Mouse (Mus musculus): Measurements from ENCODE around the gene Pbx1. TPM values are rescaled to one million over a fixed set of nuclear protein-coding genes. Genes with fewer than 3 reads are reported as not detected.

Gene Pbx1
- polyA plus RNA-seq, 1 experiment, result 11.0 TPM

DNA sequence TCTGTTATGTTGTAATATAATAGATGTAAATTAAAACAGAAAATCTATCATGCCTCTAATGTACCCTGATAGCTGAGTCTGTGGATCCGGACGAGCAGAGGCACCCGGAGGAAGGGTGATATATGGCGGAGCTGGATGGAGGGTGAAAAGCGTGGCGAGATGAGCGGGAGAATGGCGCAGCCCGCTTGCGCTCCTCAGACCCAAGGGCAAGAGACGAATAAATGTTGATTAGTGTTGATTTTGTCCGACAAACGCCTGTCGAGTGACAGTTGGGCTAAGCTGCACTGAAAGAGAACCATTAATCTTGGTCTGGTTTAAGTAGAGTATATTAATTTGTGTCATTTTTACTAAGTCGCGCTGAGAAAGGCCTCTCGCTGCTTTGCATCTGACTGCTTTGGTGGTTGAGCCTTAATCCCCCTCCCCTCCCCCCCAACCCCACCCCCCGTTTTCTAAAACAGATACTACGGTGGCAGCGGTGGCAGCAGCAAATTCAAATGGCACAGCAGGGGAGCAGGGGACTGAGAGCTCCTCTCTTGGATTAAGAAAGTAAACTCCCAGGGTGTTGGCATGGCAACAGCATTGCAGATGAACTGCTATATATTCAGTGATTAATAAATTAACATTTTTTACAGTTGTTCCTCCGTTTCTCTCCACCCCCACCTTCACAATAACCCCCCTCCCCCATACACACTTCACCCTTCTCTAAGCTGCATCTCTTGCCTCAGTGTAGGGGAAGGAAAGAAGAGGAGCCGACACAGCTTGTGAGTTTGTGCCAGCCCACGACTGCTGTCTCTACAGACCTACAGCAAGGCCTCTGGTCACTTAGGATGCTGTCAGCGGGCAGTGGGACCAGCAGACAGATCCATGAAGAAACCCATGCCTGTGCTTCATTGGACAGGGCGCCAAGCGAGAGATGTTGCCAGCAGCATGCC is 74.1 kb downstream of the Pbx1 start:
- H3K4me1 ChIP-seq (ENCODE audit: control insufficient read depth, insufficient read depth, insufficient read length, low read length), result peaks cover 10% of the 10 kb centered on the region
- no peaks in the 10 kb centered on the region for H3K27me3 ChIP-seq (ENCODE audit: control insufficient read depth, insufficient read depth, low read length)
- no peaks in the 10 kb centered on the region for H3K36me3 ChIP-seq (ENCODE audit: control insufficient read depth, insufficient read depth, low read length)
- H3K4me3 ChIP-seq (ENCODE audit: low read depth, low read length), result no peak overlapping the region
- TF ChIP-seq CTCF (IDR thresholded peaks at IDR 0.05; ENCODE audit: extremely low read depth, insufficient read length, insufficient replicate concordance, low read depth, low read length), result no peak
- no peak for TF ChIP-seq POLR2A (IDR thresholded peaks at IDR 0.05; ENCODE audit: low read depth, low read length)
- 83% methylated on average over 26 of the region's 26 CpGs for WGBS
- H3K27ac ChIP-seq (ENCODE audit: insufficient read depth, low read depth, low read length), result no peak overlapping the region

DNA sequence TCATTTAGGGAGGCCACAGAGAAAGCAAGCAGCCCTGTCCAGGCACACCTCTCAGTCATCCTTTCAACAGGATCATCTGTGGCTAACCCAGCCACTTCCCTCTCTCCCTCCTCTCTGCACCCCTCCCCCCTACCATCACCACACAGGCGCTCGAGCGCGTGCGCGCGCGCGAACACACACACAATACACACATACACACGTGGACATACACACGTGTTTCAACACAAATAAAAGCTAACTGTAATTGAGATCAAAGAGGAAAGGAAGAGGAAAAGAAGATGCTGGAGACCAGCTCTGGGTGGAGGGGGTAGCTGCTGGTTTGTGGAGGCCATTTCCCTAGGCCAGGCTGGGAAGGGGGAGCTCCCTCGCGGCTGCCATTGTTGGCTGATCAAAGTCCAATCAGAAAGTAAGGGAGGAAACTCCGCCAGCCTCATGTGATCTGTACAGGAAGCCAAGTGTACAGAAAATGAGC is 75.1 kb downstream of the Pbx1 start:
- WGBS, result 67% methylated on average over 14 of the region's 14 CpGs
- TF ChIP-seq POLR2A (IDR thresholded peaks at IDR 0.05; ENCODE audit: low read depth, low read length) (no peak), CTCF (IDR thresholded peaks at IDR 0.05; ENCODE audit: extremely low read depth, insufficient read length, insufficient replicate concordance, low read depth, low read length) (no peak)
- H3K36me3 ChIP-seq (ENCODE audit: control insufficient read depth, insufficient read depth, low read length), result no peaks in the 10 kb centered on the region
- no peak overlapping the region for H3K27ac ChIP-seq (ENCODE audit: insufficient read depth, low read depth, low read length)
- H3K27me3 ChIP-seq (ENCODE audit: control insufficient read depth, insufficient read depth, low read length), result no peaks in the 10 kb centered on the region
- no peak overlapping the region for H3K4me3 ChIP-seq (ENCODE audit: low read depth, low read length)
- peaks cover 9% of the 10 kb centered on the region for H3K4me1 ChIP-seq (ENCODE audit: control insufficient read depth, insufficient read depth, insufficient read length, low read length)

DNA sequence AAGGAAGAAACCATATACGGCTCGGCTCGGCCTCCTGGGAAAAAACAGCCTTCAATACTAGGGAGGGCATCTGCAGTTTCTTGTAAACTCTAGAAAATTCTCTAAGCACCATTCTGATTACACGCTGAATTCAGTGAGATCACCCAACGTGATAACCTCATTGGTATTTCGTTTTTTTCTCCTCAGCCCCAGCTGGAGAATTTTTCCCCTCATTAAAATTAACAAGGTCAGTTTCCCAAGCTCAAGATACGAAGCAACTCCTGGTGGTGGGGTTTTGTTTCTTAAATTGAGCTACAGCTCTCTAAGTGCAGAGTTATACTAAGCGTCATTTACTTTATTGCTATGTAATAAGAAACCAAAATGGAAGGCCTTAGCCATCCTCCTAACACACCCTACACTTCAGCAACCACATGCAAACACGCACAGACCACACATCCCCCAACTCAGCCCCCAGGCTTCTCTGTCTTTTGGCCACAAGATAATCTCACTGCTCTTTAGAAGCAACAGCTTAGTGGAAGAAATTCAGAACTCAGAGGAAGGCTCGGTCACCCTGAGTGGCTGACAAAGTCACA is 76.0 kb downstream of the Pbx1 start:
- no peaks in the 10 kb centered on the region for H3K36me3 ChIP-seq (ENCODE audit: control insufficient read depth, insufficient read depth, low read length)
- peaks cover 9% of the 10 kb centered on the region for H3K4me1 ChIP-seq (ENCODE audit: control insufficient read depth, insufficient read depth, insufficient read length, low read length)
- no peak overlapping the region for H3K4me3 ChIP-seq (ENCODE audit: low read depth, low read length)
- no peak overlapping the region for H3K27ac ChIP-seq (ENCODE audit: insufficient read depth, low read depth, low read length)
- WGBS, result 86% methylated on average over 10 of the region's 10 CpGs
- H3K27me3 ChIP-seq (ENCODE audit: control insufficient read depth, insufficient read depth, low read length), result no peaks in the 10 kb centered on the region
- TF ChIP-seq CTCF (IDR thresholded peaks at IDR 0.05; ENCODE audit: extremely low read depth, insufficient read length, insufficient replicate concordance, low read depth, low read length) (no peak), POLR2A (IDR thresholded peaks at IDR 0.05; ENCODE audit: low read depth, low read length) (no peak)

DNA sequence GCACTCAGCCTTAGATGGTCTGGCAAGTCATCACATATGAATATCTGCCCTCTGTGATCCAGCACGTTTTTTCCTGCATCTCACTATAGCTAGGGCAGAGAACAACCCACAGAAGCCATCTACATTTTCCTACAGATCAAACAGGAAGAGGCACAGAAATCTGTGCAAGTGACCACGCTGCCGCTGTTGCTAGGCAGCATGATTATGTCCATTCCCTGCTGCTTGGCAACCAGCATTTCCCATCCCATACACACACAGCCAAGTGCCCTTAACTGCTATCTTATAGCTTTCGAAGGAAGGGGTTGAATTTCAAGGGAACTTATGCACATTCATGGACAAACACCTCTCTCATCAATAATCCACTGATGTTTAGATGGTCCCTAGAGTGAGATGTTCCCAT is 77.1 kb downstream of the Pbx1 start:
- TF ChIP-seq POLR2A (IDR thresholded peaks at IDR 0.05; ENCODE audit: low read depth, low read length), result no peak
- TF ChIP-seq CTCF (IDR thresholded peaks at IDR 0.05; ENCODE audit: extremely low read depth, insufficient read length, insufficient replicate concordance, low read depth, low read length), result no peak
- Histone ChIP-seq H3K27me3 (ENCODE audit: control insufficient read depth, insufficient read depth, low read length) (no peaks in the 10 kb centered on the region), H3K36me3 (ENCODE audit: control insufficient read depth, insufficient read depth, low read length) (no peaks in the 10 kb centered on the region), H3K4me3 (ENCODE audit: low read depth, low read length) (no peak overlapping the region), H3K27ac (ENCODE audit: insufficient read depth, low read depth, low read length) (no peak overlapping the region), H3K4me1 (ENCODE audit: control insufficient read depth, insufficient read depth, insufficient read length, low read length) (peaks cover 9% of the 10 kb centered on the region)
- 53% methylated on average over 4 of the region's 4 CpGs for WGBS

DNA sequence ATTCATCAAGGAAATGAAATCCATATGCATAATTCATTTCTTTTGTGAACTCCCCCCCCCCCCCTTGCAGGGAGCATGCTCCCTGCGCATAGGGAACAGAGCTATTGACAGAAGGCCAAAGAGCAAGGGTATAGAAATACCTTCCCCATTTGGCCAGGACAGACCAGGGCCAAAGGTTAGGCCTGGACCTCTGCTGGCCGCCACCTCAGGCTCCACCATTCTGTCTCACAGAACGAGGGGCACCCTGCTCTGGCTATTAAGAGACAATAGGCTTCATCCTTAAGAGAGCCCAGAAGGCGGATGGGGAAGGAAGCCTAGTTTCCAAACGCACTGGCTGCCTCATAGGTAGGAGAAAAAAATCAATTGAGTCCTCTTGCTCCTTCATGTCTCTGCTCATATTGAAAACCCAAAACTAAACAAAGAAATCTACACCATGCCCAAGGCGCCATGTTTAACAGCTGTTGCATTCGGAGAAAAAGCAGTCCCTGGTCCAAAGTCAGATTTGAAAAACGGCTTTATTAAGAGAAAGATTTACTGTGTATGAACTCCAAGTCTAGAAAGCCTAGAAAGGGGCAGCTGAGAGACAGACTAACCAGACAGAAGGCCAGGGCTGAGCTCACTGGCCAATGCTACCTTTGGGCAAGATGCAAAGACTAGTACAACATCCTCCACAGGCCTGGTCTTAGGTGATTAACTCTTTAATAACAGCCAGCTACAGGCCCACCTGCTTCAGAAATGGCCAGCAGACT is 83.9 kb downstream of the Pbx1 start:
- 87% methylated on average over 8 of the region's 8 CpGs for WGBS
- no peaks in the 10 kb centered on the region for H3K36me3 ChIP-seq (ENCODE audit: control insufficient read depth, insufficient read depth, low read length)
- no peak overlapping the region for H3K27ac ChIP-seq (ENCODE audit: insufficient read depth, low read depth, low read length)
- H3K27me3 ChIP-seq (ENCODE audit: control insufficient read depth, insufficient read depth, low read length), result no peaks in the 10 kb centered on the region
- no peak for TF ChIP-seq POLR2A (IDR thresholded peaks at IDR 0.05; ENCODE audit: low read depth, low read length)
- no peak for TF ChIP-seq CTCF (IDR thresholded peaks at IDR 0.05; ENCODE audit: extremely low read depth, insufficient read length, insufficient replicate concordance, low read depth, low read length)
- H3K4me3 ChIP-seq (ENCODE audit: low read depth, low read length), result no peak overlapping the region
- peaks cover 17% of the 10 kb centered on the region; the same call in 1 of the 2 replicates for H3K4me1 ChIP-seq (ENCODE audit: control insufficient read depth, insufficient read depth, insufficient read length, low read length)

DNA sequence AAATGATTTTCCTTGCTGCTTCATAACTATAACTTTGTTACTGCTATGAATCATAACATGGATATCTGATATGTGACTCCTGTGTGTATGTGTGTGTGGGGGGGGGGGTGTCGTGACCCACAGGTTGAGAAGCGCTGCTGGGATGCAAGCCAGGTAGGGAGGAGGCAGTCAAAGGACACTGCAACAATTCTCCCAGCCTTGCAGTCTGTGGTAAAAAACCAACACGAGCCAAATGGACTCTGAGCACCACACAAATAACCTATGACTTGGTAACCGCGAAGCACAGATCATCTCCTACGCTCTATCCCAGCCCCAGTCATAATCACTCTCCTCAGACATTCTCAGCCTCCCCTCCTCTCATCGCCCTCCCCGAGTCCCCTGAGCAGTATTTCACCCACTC is 87.2 kb downstream of the Pbx1 start:
- no peak for TF ChIP-seq CTCF (IDR thresholded peaks at IDR 0.05; ENCODE audit: extremely low read depth, insufficient read length, insufficient replicate concordance, low read depth, low read length)
- no peak for TF ChIP-seq POLR2A (IDR thresholded peaks at IDR 0.05; ENCODE audit: low read depth, low read length)
- no peaks in the 10 kb centered on the region for H3K27me3 ChIP-seq (ENCODE audit: control insufficient read depth, insufficient read depth, low read length)
- WGBS, result 21% methylated on average over 8 of the region's 8 CpGs
- H3K4me1 ChIP-seq (ENCODE audit: control insufficient read depth, insufficient read depth, insufficient read length, low read length), result peaks cover 19% of the 10 kb centered on the region; the same call in 1 of the 2 replicates
- H3K36me3 ChIP-seq (ENCODE audit: control insufficient read depth, insufficient read depth, low read length), result no peaks in the 10 kb centered on the region
- no peak overlapping the region for H3K4me3 ChIP-seq (ENCODE audit: low read depth, low read length)
- no peak overlapping the region for H3K27ac ChIP-seq (ENCODE audit: insufficient read depth, low read depth, low read length)

Measured in small intestine, adult 2 months (tissue).